ENCODE assay signal across 8 mouse cellular contexts in genomic region chr14:28505051-28505585, GRCm38 (mm10). TPM values are rescaled to one million over a fixed set of nuclear protein-coding genes. Genes with fewer than 3 reads are reported as not detected.
DNase-seq lines count a peak whose midpoint lies in the region; ATAC-seq and TF ChIP-seq lines count a peak whose summit lies in the region.

No protein-coding gene starts in this region.

- ATAC-seq in hindbrain, embryonic 15.5 days (ENCODE audit: low FRiP score, low read depth) = peak; percentile 66
- ATAC-seq in limb, embryonic 14.5 days (ENCODE audit: low FRiP score, low read depth) = peak; percentile 30; the same call in 1 of the 2 replicates
- ATAC-seq in neural tube, embryonic 13.5 days (ENCODE audit: low read depth) = peak; percentile 56

- peak overlapping the region; percentile 52 for H3K9ac ChIP-seq in hindbrain, embryonic 15.5 days
- H3K9ac ChIP-seq in limb, embryonic 14.5 days (ENCODE audit: low read depth, low read length, severe bottlenecking) = peak overlapping the region; percentile 98
- peak overlapping the region; percentile 77 for H3K9ac ChIP-seq in neural tube, embryonic 13.5 days

- no peak overlapping the region for H3K27ac ChIP-seq in cerebellum, adult 2 months (ENCODE audit: insufficient read depth, low read length)
- H3K27ac ChIP-seq in hindbrain, embryonic 15.5 days (replicated peaks) = peak overlapping the region; percentile 83
- H3K27ac ChIP-seq in limb, embryonic 14.5 days (replicated peaks; ENCODE audit: low read depth, low read length) = peak overlapping the region; percentile 99
- peak overlapping the region; percentile 84 for H3K27ac ChIP-seq in neural tube, embryonic 13.5 days (replicated peaks)

- peak overlapping the region; percentile 62 for H3K4me3 ChIP-seq in cerebellum, adult 2 months (replicated peaks; ENCODE audit: insufficient read depth, low read depth, low read length)
- peak overlapping the region; percentile 62 for H3K4me3 ChIP-seq in hindbrain, embryonic 15.5 days
- H3K4me3 ChIP-seq in limb, embryonic 14.5 days (replicated peaks; ENCODE audit: low read length) = peak overlapping the region; percentile 87
- peak overlapping the region; percentile 60 for H3K4me3 ChIP-seq in neural tube, embryonic 13.5 days

- DNase-seq in cerebellum, adult 2 months = peak; percentile 10 to 26
- DNase-seq in cerebellum, adult 9-10 months = no peak
- peak; percentile 55 for DNase-seq in adrenal gland, postnatal 25 days
- DNase-seq in frontal cortex, postnatal 36 days (ENCODE audit: low spot score in 2 of 2) = peak; percentile 20 to 24
- peak; percentile 75 for DNase-seq in limb, embryonic 14.5 days (ENCODE audit: low spot score)
- no peak for DNase-seq in thymus, postnatal 10 days (ENCODE audit: low spot score in 2 of 2)

- no peaks in the 10 kb centered on the region for H3K36me3 ChIP-seq in hindbrain, embryonic 15.5 days
- peaks cover 18% of the 10 kb centered on the region for H3K36me3 ChIP-seq in limb, embryonic 14.5 days (ENCODE audit: control insufficient read depth, insufficient read depth, low read length)
- H3K36me3 ChIP-seq in neural tube, embryonic 13.5 days = no peaks in the 10 kb centered on the region

- TF ChIP-seq POLR2A in cerebellum, adult 2 months (IDR thresholded peaks at IDR 0.05; ENCODE audit: borderline replicate concordance, insufficient read depth, low read length) = no peak
- 0 out of 2 replicates have a peak, but pooled peaks have one; percentile 28 for TF ChIP-seq POLR2A in limb, embryonic 14.5 days (IDR thresholded peaks at IDR 0.05; ENCODE audit: borderline replicate concordance, extremely low read depth, insufficient read depth, insufficient read length)

- H3K4me1 ChIP-seq in cerebellum, adult 2 months (ENCODE audit: control insufficient read depth, insufficient read depth, low read length) = peaks cover 6% of the 10 kb centered on the region; the same call in 1 of the 2 replicates
- peaks cover 52% of the 10 kb centered on the region for H3K4me1 ChIP-seq in hindbrain, embryonic 15.5 days (replicated peaks)
- H3K4me1 ChIP-seq in limb, embryonic 14.5 days (ENCODE audit: control insufficient read depth, insufficient read depth, low read length) = peaks cover 18% of the 10 kb centered on the region
- H3K4me1 ChIP-seq in neural tube, embryonic 13.5 days (replicated peaks) = peaks cover 72% of the 10 kb centered on the region

- WGBS in cerebellum, adult 2 months = under 1% methylated on average over 22 of the region's 22 CpGs
- under 1% methylated on average over 22 of the region's 22 CpGs for WGBS in hindbrain, embryonic 15.5 days
- under 1% methylated on average over 21 of the region's 22 CpGs for WGBS in limb, embryonic 14.5 days
- WGBS in neural tube, embryonic 13.5 days = 0% methylated on average over 22 of the region's 22 CpGs

- peaks cover 6% of the 10 kb centered on the region; the same call in 1 of the 2 replicates for H3K27me3 ChIP-seq in cerebellum, adult 2 months (ENCODE audit: control insufficient read depth, insufficient read depth, low read length)
- peaks cover 7% of the 10 kb centered on the region for H3K27me3 ChIP-seq in hindbrain, embryonic 15.5 days
- no peaks in the 10 kb centered on the region for H3K27me3 ChIP-seq in limb, embryonic 14.5 days (ENCODE audit: control insufficient read depth, insufficient read depth, low read length)
- H3K27me3 ChIP-seq in neural tube, embryonic 13.5 days = peaks cover 65% of the 10 kb centered on the region

- H3K4me2 ChIP-seq in hindbrain, embryonic 15.5 days = peak overlapping the region; percentile 90
- peak overlapping the region; percentile 82 for H3K4me2 ChIP-seq in limb, embryonic 14.5 days (replicated peaks; ENCODE audit: low read depth, low read length, severe bottlenecking)
- H3K4me2 ChIP-seq in neural tube, embryonic 13.5 days = peak overlapping the region; percentile 92

- no peaks in the 10 kb centered on the region for H3K9me3 ChIP-seq in hindbrain, embryonic 15.5 days
- H3K9me3 ChIP-seq in limb, embryonic 14.5 days (ENCODE audit: control insufficient read depth, low read length) = no peaks in the 10 kb centered on the region
- no peaks in the 10 kb centered on the region for H3K9me3 ChIP-seq in neural tube, embryonic 13.5 days

- TF ChIP-seq CTCF in cerebellum, adult 2 months (IDR thresholded peaks at IDR 0.05; ENCODE audit: borderline replicate concordance, insufficient read depth, low read depth, low read length) = no peak

RNA-seq across cellular contexts. Expression of gene Wnt5a, which starts 0.6 kb away (rescaled TPM):
- polyA plus RNA-seq in cerebellum, adult 2 months (2012; rRNA removed) = 3.8 and 4.5 TPM in 2 replicates
- 42.5 and 48.3 TPM in 2 replicates for total RNA-seq in adrenal gland, postnatal 25 days (2021)
- 23.6 and 26.6 TPM in 2 replicates for polyA plus RNA-seq in hindbrain, embryonic 15.5 days (2015; fragmentation: Nextera tagmentation; extraction: Ambion mirVana)
- polyA plus RNA-seq in limb, embryonic 14.5 days (2012; rRNA removed) = 103 and 115 TPM in 2 replicates
- polyA plus RNA-seq in limb, embryonic 14.5 days (2014; fragmentation: Nextera tagmentation; extraction: Ambion mirVana) = 108 and 131 TPM in 2 replicates
- 11.2 and 16.4 TPM in 2 replicates for polyA plus RNA-seq in neural tube, embryonic 13.5 days (2015; fragmentation: Nextera tagmentation; extraction: Ambion mirVana)

Comparison
In these comparisons a context has a peak if more than half of its experiments do, and no peak if none do; other contexts are left out.
1. DNase-seq: peak in cerebellum, adult 2 months (2 of 2), adrenal gland, postnatal 25 days (single experiment), frontal cortex, postnatal 36 days (2 of 2) and limb, embryonic 14.5 days (single experiment); none in cerebellum, adult 9-10 months (single experiment) and thymus, postnatal 10 days (0 of 2).
2. Peak in every context shown above with its lines, with median percentiles within 50 percentile points of each other: H3K4me3 ChIP-seq, ATAC-seq, H3K4me2 ChIP-seq and H3K9ac ChIP-seq.